9 mouse cellular contexts compared by ENCODE assay signal in genomic region chr8:119575366-119575726, GRCm38 (mm10). TPM values are rescaled to one million over a fixed set of nuclear protein-coding genes. Genes with fewer than 3 reads are reported as not detected.
DNase-seq lines count a peak whose midpoint lies in the region; ATAC-seq and TF ChIP-seq lines count a peak whose summit lies in the region.
"Had no signal": no experiment of that assay in that cellular context is flagged by ENCODE, and none has a peak within 500 bp of the region (broad histone marks: within the 10 kb centered on the region; RNA-seq: fewer than 3 reads in every experiment).

No protein-coding gene starts in this region.

- no peaks in the 10 kb centered on the region for H3K36me3 ChIP-seq in embryonic facial prominence, embryonic 12.5 days
- H3K36me3 ChIP-seq in intestine, embryonic 15.5 days, result no peaks in the 10 kb centered on the region
- H3K36me3 ChIP-seq in neural tube, embryonic 13.5 days, result no peaks in the 10 kb centered on the region

- peak overlapping the region; percentile 50 for H3K27ac ChIP-seq in left cerebral cortex, adult 2 months
- H3K27ac ChIP-seq in embryonic facial prominence, embryonic 12.5 days, result no peak overlapping the region
- H3K27ac ChIP-seq in intestine, embryonic 15.5 days, result 0 out of 2 replicates have a peak overlapping the region, but pooled peaks have one; percentile 71
- H3K27ac ChIP-seq in neural tube, embryonic 13.5 days (replicated peaks), result peak overlapping the region; percentile 81; the same call in 1 of the 2 replicates

- peak overlapping the region; percentile 93 for H3K4me3 ChIP-seq in left cerebral cortex, adult 2 months
- H3K4me3 ChIP-seq in embryonic facial prominence, embryonic 12.5 days, result peak overlapping the region; percentile 80
- peak overlapping the region; percentile 62 for H3K4me3 ChIP-seq in intestine, embryonic 15.5 days (replicated peaks)
- H3K4me3 ChIP-seq in neural tube, embryonic 13.5 days, result peak overlapping the region; percentile 88

- H3K4me1 ChIP-seq in embryonic facial prominence, embryonic 12.5 days, result peaks cover 17% of the 10 kb centered on the region
- H3K4me1 ChIP-seq in intestine, embryonic 15.5 days (replicated peaks), result peaks cover 5% of the 10 kb centered on the region
- H3K4me1 ChIP-seq in neural tube, embryonic 13.5 days (replicated peaks), result peaks cover 21% of the 10 kb centered on the region

- TF ChIP-seq CTCF in left cerebral cortex, adult 2 months (IDR thresholded peaks at IDR 0.05), result no peak

- peak; percentile 13; the same call in 1 of the 2 replicates for ATAC-seq in embryonic facial prominence, embryonic 12.5 days (ENCODE audit: insufficient number of reproducible peaks, insufficient read depth, low FRiP score, low TSS enrichment)
- ATAC-seq in intestine, embryonic 15.5 days, result no peak
- peak; percentile 68; the same call in 1 of the 2 replicates for ATAC-seq in neural tube, embryonic 13.5 days (ENCODE audit: low read depth)

- DNase-seq in left cerebral cortex, adult 2 months (ENCODE audit: extremely low spot score in 1 of 2, low spot score in 2 of 2), result no peak
- no peak for DNase-seq in left cerebral cortex, postnatal 25 days (ENCODE audit: low spot score in 2 of 2)
- no peak for DNase-seq in ovary, postnatal 14 days (ENCODE audit: low spot score)
- DNase-seq in T-cell, adult 2 months (ENCODE audit: low spot score), result no peak
- DNase-seq in right cerebral cortex, postnatal 36 days (ENCODE audit: low spot score in 2 of 2), result no peak

- peak overlapping the region; percentile 98 for H3K4me2 ChIP-seq in embryonic facial prominence, embryonic 12.5 days (replicated peaks)
- H3K4me2 ChIP-seq in intestine, embryonic 15.5 days (replicated peaks), result peak overlapping the region; percentile 94
- H3K4me2 ChIP-seq in neural tube, embryonic 13.5 days, result peak overlapping the region; percentile 91

- peaks cover 34% of the 10 kb centered on the region for H3K27me3 ChIP-seq in embryonic facial prominence, embryonic 12.5 days
- H3K27me3 ChIP-seq in intestine, embryonic 15.5 days (replicated peaks), result no peaks in the 10 kb centered on the region
- peaks cover 23% of the 10 kb centered on the region for H3K27me3 ChIP-seq in neural tube, embryonic 13.5 days

- WGBS in embryonic facial prominence, embryonic 12.5 days, result 2% methylated on average over 16 of the region's 16 CpGs
- WGBS in intestine, embryonic 15.5 days, result 1% methylated on average over 16 of the region's 16 CpGs
- WGBS in neural tube, embryonic 13.5 days, result 3% methylated on average over 16 of the region's 16 CpGs

- H3K9me3 ChIP-seq in embryonic facial prominence, embryonic 12.5 days, result no peaks in the 10 kb centered on the region
- H3K9me3 ChIP-seq in intestine, embryonic 15.5 days, result no peaks in the 10 kb centered on the region
- H3K9me3 ChIP-seq in neural tube, embryonic 13.5 days, result no peaks in the 10 kb centered on the region

- intact Hi-C loops in left cerebral cortex, adult 2 months (cut with DNase I), result loop anchor here (1.0 kb wide), 1 partner anchor 29 kb away; no protein-coding TSS in a partner anchor
- intact Hi-C loops in left cerebral cortex, postnatal 25 days (cut with DNase I), result loop anchor here (2.0 kb wide), 1 partner anchor 17 kb away; the partner anchor contains the start of gene Mbtps1

- H3K9ac ChIP-seq in embryonic facial prominence, embryonic 12.5 days, result peak overlapping the region; percentile 77
- peak overlapping the region; percentile 50 for H3K9ac ChIP-seq in intestine, embryonic 15.5 days
- H3K9ac ChIP-seq in neural tube, embryonic 13.5 days, result peak overlapping the region; percentile 89

RNA-seq across cellular contexts. Expression of gene Dnaaf1, which starts 0.3 kb away (rescaled TPM):
- under 1 TPM; 0.27 to 0.35 TPM for total RNA-seq in left cerebral cortex, adult 2 months (2021)
- under 1 TPM; 0.21 to 0.25 TPM for total RNA-seq in left cerebral cortex, postnatal 25 days (2021)
- 0.09 TPM in 1 of 2 replicates, not detected in the other for polyA plus RNA-seq in embryonic facial prominence, embryonic 12.5 days (2016; fragmentation: Nextera tagmentation; extraction: Ambion mirVana)
- polyA plus RNA-seq in intestine, embryonic 15.5 days (2015; fragmentation: Nextera tagmentation; extraction: Ambion mirVana), result 1.4 and 2.1 TPM in 2 replicates
- 0.18 and 0.25 TPM in 2 replicates for polyA plus RNA-seq in neural tube, embryonic 13.5 days (2015; fragmentation: Nextera tagmentation; extraction: Ambion mirVana)
- total RNA-seq: hematopoietic stem cell, adult 5-6 weeks had no signal

RNA-seq across cellular contexts. Expression of gene Hsdl1, which starts 0.4 kb away (rescaled TPM):
- 10 to 100 TPM; 42.3 to 43.1 TPM for total RNA-seq in left cerebral cortex, adult 2 months (2021)
- total RNA-seq in left cerebral cortex, postnatal 25 days (2021), result 10 to 100 TPM; 44.8 to 47.1 TPM
- polyA plus RNA-seq in embryonic facial prominence, embryonic 12.5 days (2016; fragmentation: Nextera tagmentation; extraction: Ambion mirVana), result 37.2 and 39.5 TPM in 2 replicates
- 28.8 and 32.6 TPM in 2 replicates for polyA plus RNA-seq in intestine, embryonic 15.5 days (2015; fragmentation: Nextera tagmentation; extraction: Ambion mirVana)
- 121 and 131 TPM in 2 replicates for polyA plus RNA-seq in neural tube, embryonic 13.5 days (2015; fragmentation: Nextera tagmentation; extraction: Ambion mirVana)

RNA-seq across cellular contexts. Expression of gene Mbtps1, which starts 16.8 kb away (rescaled TPM):
- 10 to 100 TPM; 61.0 to 64.3 TPM for total RNA-seq in left cerebral cortex, adult 2 months (2021)
- 10 to 100 TPM; 62.3 to 68.5 TPM for total RNA-seq in left cerebral cortex, postnatal 25 days (2021)
- 147 TPM in 2 replicates for polyA plus RNA-seq in embryonic facial prominence, embryonic 12.5 days (2016; fragmentation: Nextera tagmentation; extraction: Ambion mirVana)
- 83.6 and 88.8 TPM in 2 replicates for polyA plus RNA-seq in intestine, embryonic 15.5 days (2015; fragmentation: Nextera tagmentation; extraction: Ambion mirVana)
- 61.0 and 64.3 TPM in 2 replicates for polyA plus RNA-seq in neural tube, embryonic 13.5 days (2015; fragmentation: Nextera tagmentation; extraction: Ambion mirVana)

RNA-seq across cellular contexts. Expression of gene Taf1c, which starts 29.7 kb away (rescaled TPM):
- total RNA-seq in left cerebral cortex, adult 2 months (2021), result 10 to 100 TPM; 10.7 to 12.1 TPM
- 1 to 10 TPM; 9.9 to 10.0 TPM for total RNA-seq in left cerebral cortex, postnatal 25 days (2021)
- polyA plus RNA-seq in embryonic facial prominence, embryonic 12.5 days (2016; fragmentation: Nextera tagmentation; extraction: Ambion mirVana), result 15.2 and 15.5 TPM in 2 replicates
- 10.0 and 11.7 TPM in 2 replicates for polyA plus RNA-seq in intestine, embryonic 15.5 days (2015; fragmentation: Nextera tagmentation; extraction: Ambion mirVana)
- 13.5 and 14.7 TPM in 2 replicates for polyA plus RNA-seq in neural tube, embryonic 13.5 days (2015; fragmentation: Nextera tagmentation; extraction: Ambion mirVana)

RNA-seq across cellular contexts. Expression of gene Adad2, which starts 37.2 kb away (rescaled TPM):
- under 1 TPM; 0.18 to 0.54 TPM for total RNA-seq in left cerebral cortex, adult 2 months (2021)
- total RNA-seq in left cerebral cortex, postnatal 25 days (2021), result under 1 TPM; 0.23 to 0.55 TPM
- polyA plus RNA-seq in embryonic facial prominence, embryonic 12.5 days (2016; fragmentation: Nextera tagmentation; extraction: Ambion mirVana), result 0.10 and 0.23 TPM in 2 replicates
- polyA plus RNA-seq in intestine, embryonic 15.5 days (2015; fragmentation: Nextera tagmentation; extraction: Ambion mirVana), result not detected in 2 replicates
- not detected in 2 replicates for polyA plus RNA-seq in neural tube, embryonic 13.5 days (2015; fragmentation: Nextera tagmentation; extraction: Ambion mirVana)
- total RNA-seq: hematopoietic stem cell, adult 5-6 weeks had no signal
